Mouse (Mus musculus) liver, adult 2 months (tissue): Measurements from ENCODE around the gene Dgki.

Source experiments
- CTCF ChIP-seq: fragments of 200-500 bp; IDR thresholded peaks from 2 replicates; pipeline ENCODE4 v1.5.1; 2011; ENCODE audit warnings: low read depth, low read length, control low read depth
- POLR2A ChIP-seq: fragments of 200-500 bp; IDR thresholded peaks from 2 replicates; pipeline ENCODE4 v1.6.1; 2011; ENCODE audit warnings: low read length, control low read depth; ENCODE audit not compliant: insufficient read depth; ENCODE audit errors: extremely low read depth

DNA sequence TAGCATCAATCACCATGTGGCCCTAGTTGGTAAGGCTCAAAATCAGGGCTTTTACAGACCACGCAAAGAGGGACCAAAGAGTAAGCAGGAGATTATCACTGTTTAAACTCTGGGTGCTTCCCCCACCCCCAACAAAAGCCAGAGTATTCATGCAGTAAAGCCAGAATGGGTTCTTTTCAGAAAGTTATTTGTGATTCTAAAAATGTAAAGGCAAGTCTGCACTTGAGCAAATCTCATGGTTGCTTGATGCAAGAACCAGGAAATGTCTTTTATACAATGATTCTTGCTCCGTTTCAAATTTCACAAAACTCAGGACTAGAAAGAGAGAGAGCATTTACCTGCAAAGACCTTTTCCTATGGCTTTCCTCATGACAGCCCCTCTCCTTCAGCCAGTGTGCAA, 7.9 kb downstream of the Dgki start:
- TF ChIP-seq CTCF (no peak), POLR2A (no peak)
